Mouse (Mus musculus) E14TG2a.4 (cell line): ENCODE data around the gene Lipo3.

Experiments used
- CTCF ChIP-seq: conservative IDR thresholded peaks from 2 replicates; pipeline ENCODE4 v1.5.1; 2014; ENCODE audit warnings: low read length
- NANOG ChIP-seq: IDR thresholded peaks from 2 replicates; pipeline ENCODE4 v1.6.1; 2014; ENCODE audit warnings: borderline replicate concordance, low read length, mixed read lengths
- POU5F1 ChIP-seq: IDR thresholded peaks from 2 replicates; pipeline ENCODE4 v1.6.1; 2014; ENCODE audit warnings: low read length, borderline replicate concordance

DNA sequence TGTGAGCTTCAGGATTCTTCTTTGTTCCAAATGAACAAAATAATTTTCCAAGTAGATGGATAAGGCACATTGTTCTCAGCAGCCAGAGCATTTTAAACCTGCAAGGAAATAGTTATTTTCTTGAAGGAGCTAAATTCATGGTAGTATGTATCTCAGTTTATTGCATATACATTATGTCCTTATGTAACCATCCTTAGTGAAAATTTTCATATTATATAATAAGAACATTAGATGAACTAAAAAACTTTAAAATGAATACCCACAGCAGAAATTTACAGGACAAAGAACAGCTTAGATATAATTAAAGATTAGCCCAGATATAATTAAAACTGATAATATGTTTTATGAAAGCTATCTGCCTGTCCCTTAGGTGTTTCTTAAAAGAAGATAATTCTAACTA lies 244.1 kb downstream of the Lipo3 start, which contains the start of gene Lipo4:
- TF ChIP-seq CTCF (no peak), POU5F1 (no peak), NANOG (no peak)
